Mouse (Mus musculus): Measurements from ENCODE around the gene Adnp. TPM values are rescaled to one million over a fixed set of nuclear protein-coding genes. Genes with fewer than 3 reads are reported as not detected.

The Adnp gene
- polyA plus RNA-seq, 1 experiment from 2014 or later: 2.2 TPM

Small RNA genes within 50 kb of the gene (microRNA-seq; reads per million reads assigned to microRNA genes)
- gene Gm24561: not detected

Other genes with a start within 250 kb of the Adnp start
- 1.3 and 2.5 TPM in 2 replicates for gene Ripor3, start 196.5 kb downstream of the Adnp start, polyA plus RNA-seq (2016; fragmentation: Nextera tagmentation; extraction: Ambion mirVana)
- gene Pard6b, start 126.1 kb downstream of the Adnp start, polyA plus RNA-seq (2016; fragmentation: Nextera tagmentation; extraction: Ambion mirVana): 12.2 and 15.0 TPM in 2 replicates
- gene Gm20716, start 23.3 kb upstream of the Adnp start, polyA plus RNA-seq (2016; fragmentation: Nextera tagmentation; extraction: Ambion mirVana): 12.5 and 16.6 TPM in 2 replicates
- 79.5 and 84.1 TPM in 2 replicates for gene Dpm1, start 23.5 kb upstream of the Adnp start, polyA plus RNA-seq (2016; fragmentation: Nextera tagmentation; extraction: Ambion mirVana)
- 5.3 and 7.3 TPM in 2 replicates for gene Mocs3, start 23.5 kb upstream of the Adnp start, polyA plus RNA-seq (2016; fragmentation: Nextera tagmentation; extraction: Ambion mirVana)
- 2.6 and 4.2 TPM in 2 replicates for gene Kcng1, start 74.6 kb upstream of the Adnp start, polyA plus RNA-seq (2016; fragmentation: Nextera tagmentation; extraction: Ambion mirVana)

Measured in heart, embryonic 10.5 days (tissue).